Mouse (Mus musculus): ENCODE results near the gene Gm9945. TPM values are rescaled to one million over a fixed set of nuclear protein-coding genes. Genes with fewer than 3 reads are reported as not detected.

Gene Gm9945
- not detected in 2 replicates for polyA plus RNA-seq (2015; fragmentation: Nextera tagmentation; extraction: Ambion mirVana)

- 2% methylated on average over 40 of the region's 40 CpGs for WGBS
- Histone ChIP-seq H3K27me3 (replicated peaks; ENCODE audit: control insufficient read depth, insufficient read depth, low read length) (peaks cover 51% of the 10 kb centered on the region), H3K4me3 (ENCODE audit: low read depth, low read length) (peak within 1 kb of the TSS; percentile 53), H3K9me3 (ENCODE audit: control insufficient read depth) (no peaks in the 10 kb centered on the region), H3K4me1 (replicated peaks; ENCODE audit: control insufficient read depth, insufficient read depth, low read length) (no peaks in the 10 kb centered on the region), H3K36me3 (ENCODE audit: control insufficient read depth, insufficient read depth) (no peaks in the 10 kb centered on the region), H3K9ac (ENCODE audit: low read depth, low read length) (peak within 1 kb of the TSS; percentile 40; the same call in 1 of the 2 replicates), H3K27ac (ENCODE audit: low read depth, low read length) (no peak within 1 kb of the TSS), H3K4me2 (replicated peaks; ENCODE audit: low read depth) (peak within 1 kb of the TSS; percentile 66)
- ATAC-seq = peak; percentile 81
- peak; percentile 29 for TF ChIP-seq CTCF (IDR thresholded peaks at IDR 0.05; ENCODE audit: low read depth)
Observed at GRCm38 (mm10) chr11:53479783-53480301, at the start of gene Gm9945, which contains the start of gene Sowaha. TSS of gene Gm9945 (plus strand) at chr11:53480166. TSS of gene Sowaha (minus strand) at chr11:53480274.

GRCm38 (mm10) chr11:53430300-53430669, 49.7 kb upstream of the Gm9945 start:
- WGBS = under 1% methylated on average over 34 of the region's 34 CpGs
- Histone ChIP-seq H3K9me3 (ENCODE audit: control insufficient read depth) (no peaks in the 10 kb centered on the region), H3K4me1 (replicated peaks; ENCODE audit: control insufficient read depth, insufficient read depth, low read length) (peaks cover 8% of the 10 kb centered on the region; the same call in 1 of the 2 replicates), H3K9ac (ENCODE audit: low read depth, low read length) (peak overlapping the region; percentile 79), H3K4me2 (replicated peaks; ENCODE audit: low read depth) (peak overlapping the region; percentile 76), H3K27me3 (replicated peaks; ENCODE audit: control insufficient read depth, insufficient read depth, low read length) (no peaks in the 10 kb centered on the region), H3K36me3 (ENCODE audit: control insufficient read depth, insufficient read depth) (peaks cover 18% of the 10 kb centered on the region), H3K4me3 (ENCODE audit: low read depth, low read length) (peak overlapping the region; percentile 67), H3K27ac (ENCODE audit: low read depth, low read length) (peak overlapping the region; percentile 95)
- ATAC-seq = peak; percentile 53
- no peak for TF ChIP-seq CTCF (IDR thresholded peaks at IDR 0.05; ENCODE audit: low read depth)

- no peaks in the 10 kb centered on the region for H3K9me3 ChIP-seq (ENCODE audit: control insufficient read depth)
Observed at GRCm38 (mm10) chr11:53430670-53431346, 49.2 kb upstream of the Gm9945 start, which contains the start of the genes Uqcrq and Gdf9. TSS of gene Uqcrq (minus strand) at chr11:53430831. TSS of gene Gdf9 (plus strand) at chr11:53431023.

DNA sequence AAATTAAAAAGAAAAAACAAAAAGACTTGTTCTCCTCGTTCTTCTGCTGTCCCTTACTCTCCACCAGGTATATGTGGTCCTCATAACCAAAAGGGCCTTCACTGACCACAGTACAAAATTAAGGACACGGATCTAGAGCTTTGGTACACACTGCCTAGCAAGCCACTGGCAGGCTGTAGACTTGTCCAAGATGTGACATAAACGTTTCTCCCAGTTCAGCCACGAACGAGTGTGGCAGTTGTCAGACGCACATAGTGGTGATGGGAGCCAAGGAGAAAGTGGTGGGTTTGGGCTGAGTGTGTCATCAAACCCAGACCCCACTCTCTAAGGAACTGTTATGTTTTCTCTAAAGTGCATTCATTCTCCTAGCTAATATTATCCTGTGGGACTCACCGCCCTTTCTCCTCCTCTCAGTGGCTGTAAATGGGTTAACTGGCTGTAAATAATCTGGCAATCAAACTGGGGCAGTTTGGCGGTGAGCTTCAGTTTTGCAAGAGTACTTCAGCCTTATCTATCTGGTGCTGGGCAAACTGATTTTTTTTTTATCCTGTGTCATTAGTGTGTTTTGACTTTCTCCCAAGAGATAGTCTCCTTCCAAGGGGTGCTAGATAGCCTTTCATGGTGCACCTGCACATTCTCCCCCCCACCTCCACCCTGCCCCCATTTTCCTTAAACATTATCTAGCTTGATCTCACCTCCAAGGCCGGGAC, 48.5 kb upstream of the Gm9945 start:
- ATAC-seq = peak; percentile 7
- Histone ChIP-seq H3K9ac (ENCODE audit: low read depth, low read length) (no peak overlapping the region; the same call in none of the 2 replicates), H3K4me1 (replicated peaks; ENCODE audit: control insufficient read depth, insufficient read depth, low read length) (peaks cover 5% of the 10 kb centered on the region; the same call in 1 of the 2 replicates), H3K27me3 (replicated peaks; ENCODE audit: control insufficient read depth, insufficient read depth, low read length) (no peaks in the 10 kb centered on the region), H3K4me2 (replicated peaks; ENCODE audit: low read depth) (peak overlapping the region; percentile 76), H3K4me3 (ENCODE audit: low read depth, low read length) (peak overlapping the region; percentile 67), H3K36me3 (ENCODE audit: control insufficient read depth, insufficient read depth) (peaks cover 18% of the 10 kb centered on the region), H3K27ac (ENCODE audit: low read depth, low read length) (peak overlapping the region; percentile 66), H3K9me3 (ENCODE audit: control insufficient read depth) (no peaks in the 10 kb centered on the region)
- TF ChIP-seq CTCF (IDR thresholded peaks at IDR 0.05; ENCODE audit: low read depth) = no peak
- WGBS = 7% methylated on average over 9 of the region's 9 CpGs

More at GRCm38 (mm10) chr11:53430670-53431346, 49.2 kb upstream of the Gm9945 start, which contains the start of the genes Uqcrq and Gdf9:
- under 1% methylated on average over 44 of the region's 44 CpGs for WGBS
- Histone ChIP-seq H3K27me3 (replicated peaks; ENCODE audit: control insufficient read depth, insufficient read depth, low read length) (no peaks in the 10 kb centered on the region), H3K9ac (ENCODE audit: low read depth, low read length) (peak within 1 kb of the TSS; percentile 79), H3K27ac (ENCODE audit: low read depth, low read length) (peak within 1 kb of the TSS; percentile 95), H3K4me2 (replicated peaks; ENCODE audit: low read depth) (peak within 1 kb of the TSS; percentile 76), H3K4me3 (ENCODE audit: low read depth, low read length) (peak within 1 kb of the TSS; percentile 67), H3K36me3 (ENCODE audit: control insufficient read depth, insufficient read depth) (peaks cover 18% of the 10 kb centered on the region), H3K4me1 (replicated peaks; ENCODE audit: control insufficient read depth, insufficient read depth, low read length) (peaks cover 5% of the 10 kb centered on the region; the same call in 1 of the 2 replicates)
- TF ChIP-seq CTCF (IDR thresholded peaks at IDR 0.05; ENCODE audit: low read depth) = peak; percentile 12; the same call in 1 of the 2 replicates
- ATAC-seq = peak; percentile 92

- Histone ChIP-seq H3K27ac (ENCODE audit: low read depth, low read length) (no peak overlapping the region), H3K36me3 (ENCODE audit: control insufficient read depth, insufficient read depth) (peaks cover 10% of the 10 kb centered on the region), H3K9ac (ENCODE audit: low read depth, low read length) (no peak overlapping the region), H3K4me3 (ENCODE audit: low read depth, low read length) (no peak overlapping the region), H3K4me2 (replicated peaks; ENCODE audit: low read depth) (no peak overlapping the region), H3K9me3 (ENCODE audit: control insufficient read depth) (no peaks in the 10 kb centered on the region), H3K4me1 (replicated peaks; ENCODE audit: control insufficient read depth, insufficient read depth, low read length) (peaks cover 5% of the 10 kb centered on the region; the same call in 1 of the 2 replicates), H3K27me3 (replicated peaks; ENCODE audit: control insufficient read depth, insufficient read depth, low read length) (no peaks in the 10 kb centered on the region)
- 36% methylated on average over 6 of the region's 6 CpGs for WGBS
- TF ChIP-seq CTCF (IDR thresholded peaks at IDR 0.05; ENCODE audit: low read depth) = no peak
- no peak for ATAC-seq
Observed at GRCm38 (mm10) chr11:53433057-53433456, 46.9 kb upstream of the Gm9945 start.

GRCm38 (mm10) chr11:53435504-53435903, 44.5 kb upstream of the Gm9945 start:
- Histone ChIP-seq H3K9me3 (ENCODE audit: control insufficient read depth) (no peaks in the 10 kb centered on the region), H3K4me3 (ENCODE audit: low read depth, low read length) (no peak overlapping the region), H3K4me1 (replicated peaks; ENCODE audit: control insufficient read depth, insufficient read depth, low read length) (peaks cover 5% of the 10 kb centered on the region; the same call in 1 of the 2 replicates), H3K9ac (ENCODE audit: low read depth, low read length) (no peak overlapping the region), H3K4me2 (replicated peaks; ENCODE audit: low read depth) (no peak overlapping the region), H3K27ac (ENCODE audit: low read depth, low read length) (no peak overlapping the region), H3K36me3 (ENCODE audit: control insufficient read depth, insufficient read depth) (no peaks in the 10 kb centered on the region), H3K27me3 (replicated peaks; ENCODE audit: control insufficient read depth, insufficient read depth, low read length) (no peaks in the 10 kb centered on the region)
- WGBS = 78% methylated on average over 8 of the region's 8 CpGs
- ATAC-seq = no peak
- no peak for TF ChIP-seq CTCF (IDR thresholded peaks at IDR 0.05; ENCODE audit: low read depth)

Data from intestine, postnatal 0 days (tissue).